Mouse (Mus musculus): ENCODE results near the gene Tekt3. TPM values are rescaled to one million over a fixed set of nuclear protein-coding genes. Genes with fewer than 3 reads are reported as not detected.

Gene Tekt3
- polyA plus RNA-seq, 1 experiment = not detected

GRCm38 (mm10) chr11:63028131-63028530 lies 33.3 kb upstream of the Tekt3 start:
- no peaks in the 10 kb centered on the region for H3K4me1 ChIP-seq (ENCODE audit: control insufficient read depth, insufficient read depth, low read length)
- H3K4me3 ChIP-seq (ENCODE audit: insufficient read depth, low read length) = no peak overlapping the region
- no peak for TF ChIP-seq POLR2A (IDR thresholded peaks at IDR 0.05; ENCODE audit: low read depth, low read length)
- TF ChIP-seq CTCF (IDR thresholded peaks at IDR 0.05; ENCODE audit: borderline replicate concordance, insufficient read depth, low read length) = no peak
- no peak overlapping the region for H3K27ac ChIP-seq (ENCODE audit: insufficient read depth, low read length)

DNA sequence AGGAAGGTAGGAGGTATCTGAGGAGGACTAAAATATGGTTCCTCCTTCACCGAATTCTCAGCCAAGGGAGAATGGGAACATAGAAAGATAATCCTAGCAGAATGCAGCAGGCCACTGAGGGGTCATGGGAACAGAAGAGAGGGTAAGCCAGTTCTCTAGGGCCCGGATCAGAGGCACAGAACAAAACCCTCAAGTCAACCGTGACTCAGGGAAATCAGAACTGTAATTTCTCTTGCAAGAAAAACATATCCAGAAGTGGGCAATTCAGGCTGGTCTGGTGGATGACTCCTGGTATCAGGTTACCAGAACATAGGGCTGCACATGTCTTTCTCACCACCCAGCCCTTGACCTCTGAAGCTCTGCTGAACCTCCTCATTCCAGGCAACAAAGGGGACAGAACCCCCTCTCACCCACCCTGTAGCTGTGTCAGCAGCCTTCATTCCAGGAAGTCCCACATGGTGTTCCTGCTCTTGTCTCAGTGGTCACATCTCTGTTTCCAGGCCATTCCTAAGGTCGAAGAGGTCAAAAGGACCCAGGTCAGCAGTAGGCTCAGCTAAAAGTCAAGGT lies 32.2 kb upstream of the Tekt3 start:
- no peak overlapping the region for H3K27ac ChIP-seq (ENCODE audit: insufficient read depth, low read length)
- H3K4me1 ChIP-seq (ENCODE audit: control insufficient read depth, insufficient read depth, low read length) = no peaks in the 10 kb centered on the region
- no peak overlapping the region for H3K4me3 ChIP-seq (ENCODE audit: insufficient read depth, low read length)
- TF ChIP-seq POLR2A (IDR thresholded peaks at IDR 0.05; ENCODE audit: low read depth, low read length) = no peak
- no peak for TF ChIP-seq CTCF (IDR thresholded peaks at IDR 0.05; ENCODE audit: borderline replicate concordance, insufficient read depth, low read length)

- H3K4me3 ChIP-seq (ENCODE audit: insufficient read depth, low read length) = no peak overlapping the region
- TF ChIP-seq CTCF (IDR thresholded peaks at IDR 0.05; ENCODE audit: borderline replicate concordance, insufficient read depth, low read length) (no peak), POLR2A (IDR thresholded peaks at IDR 0.05; ENCODE audit: low read depth, low read length) (no peak)
- H3K4me1 ChIP-seq (ENCODE audit: control insufficient read depth, insufficient read depth, low read length) = no peaks in the 10 kb centered on the region
- H3K27ac ChIP-seq (ENCODE audit: insufficient read depth, low read length) = no peak overlapping the region
Observed at GRCm38 (mm10) chr11:63029721-63030120, 31.7 kb upstream of the Tekt3 start.

DNA sequence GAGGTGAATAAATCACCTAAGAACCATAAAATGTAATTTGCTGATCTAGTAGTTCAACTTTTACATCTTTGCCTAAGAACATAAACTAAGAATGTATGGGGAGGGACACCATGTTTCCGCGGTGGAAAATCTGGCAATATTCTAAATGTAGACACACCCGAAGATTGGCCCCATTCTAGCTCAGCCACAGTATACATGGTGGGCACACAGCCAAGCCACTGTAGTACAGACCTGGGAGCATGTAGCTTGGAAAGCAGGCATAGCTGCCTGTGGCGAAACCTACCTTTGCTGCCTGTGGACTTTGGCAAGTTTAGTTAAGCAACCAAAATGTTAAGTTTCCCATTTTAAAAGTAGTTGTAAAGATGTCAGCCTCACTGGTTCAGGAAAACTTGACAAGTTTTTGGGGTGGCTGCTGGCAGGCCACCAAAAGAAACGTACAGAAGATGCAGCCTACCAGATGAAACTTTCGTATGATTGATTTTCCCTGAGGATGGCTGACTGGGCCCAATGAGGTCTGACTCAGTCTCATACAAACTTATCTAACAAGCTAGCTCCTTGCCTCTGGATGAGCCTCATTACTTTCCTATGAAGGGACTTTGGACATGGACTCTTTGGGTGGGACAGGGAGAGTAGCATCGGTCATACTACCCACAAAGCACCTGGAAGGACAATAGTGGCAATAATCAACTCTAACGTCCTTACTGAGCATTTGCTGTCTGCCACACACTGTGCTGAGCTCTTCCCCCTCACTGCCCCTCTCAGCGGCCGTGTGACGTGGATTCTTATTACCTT lies 25.8 kb upstream of the Tekt3 start:
- H3K27ac ChIP-seq (ENCODE audit: insufficient read depth, low read length) = no peak overlapping the region
- no peak overlapping the region for H3K4me3 ChIP-seq (ENCODE audit: insufficient read depth, low read length)
- no peaks in the 10 kb centered on the region; the same call in 1 of the 2 replicates for H3K4me1 ChIP-seq (ENCODE audit: control insufficient read depth, insufficient read depth, low read length)
- no peak for TF ChIP-seq CTCF (IDR thresholded peaks at IDR 0.05; ENCODE audit: borderline replicate concordance, insufficient read depth, low read length)
- no peak for TF ChIP-seq POLR2A (IDR thresholded peaks at IDR 0.05; ENCODE audit: low read depth, low read length)

GRCm38 (mm10) chr11:63040002-63040661 lies 21.3 kb upstream of the Tekt3 start:
- no peak overlapping the region for H3K4me3 ChIP-seq (ENCODE audit: insufficient read depth, low read length)
- TF ChIP-seq CTCF (IDR thresholded peaks at IDR 0.05; ENCODE audit: borderline replicate concordance, insufficient read depth, low read length) (no peak), POLR2A (IDR thresholded peaks at IDR 0.05; ENCODE audit: low read depth, low read length) (no peak)
- H3K27ac ChIP-seq (ENCODE audit: insufficient read depth, low read length) = no peak overlapping the region
- H3K4me1 ChIP-seq (ENCODE audit: control insufficient read depth, insufficient read depth, low read length) = no peaks in the 10 kb centered on the region; the same call in 1 of the 2 replicates

- TF ChIP-seq POLR2A (IDR thresholded peaks at IDR 0.05; ENCODE audit: low read depth, low read length) = no peak
- no peak for TF ChIP-seq CTCF (IDR thresholded peaks at IDR 0.05; ENCODE audit: borderline replicate concordance, insufficient read depth, low read length)
- Histone ChIP-seq H3K4me3 (ENCODE audit: insufficient read depth, low read length) (no peak overlapping the region), H3K27ac (ENCODE audit: insufficient read depth, low read length) (no peak overlapping the region), H3K4me1 (ENCODE audit: control insufficient read depth, insufficient read depth, low read length) (no peaks in the 10 kb centered on the region)
Observed at GRCm38 (mm10) chr11:63045771-63046170, 15.7 kb upstream of the Tekt3 start.

DNA sequence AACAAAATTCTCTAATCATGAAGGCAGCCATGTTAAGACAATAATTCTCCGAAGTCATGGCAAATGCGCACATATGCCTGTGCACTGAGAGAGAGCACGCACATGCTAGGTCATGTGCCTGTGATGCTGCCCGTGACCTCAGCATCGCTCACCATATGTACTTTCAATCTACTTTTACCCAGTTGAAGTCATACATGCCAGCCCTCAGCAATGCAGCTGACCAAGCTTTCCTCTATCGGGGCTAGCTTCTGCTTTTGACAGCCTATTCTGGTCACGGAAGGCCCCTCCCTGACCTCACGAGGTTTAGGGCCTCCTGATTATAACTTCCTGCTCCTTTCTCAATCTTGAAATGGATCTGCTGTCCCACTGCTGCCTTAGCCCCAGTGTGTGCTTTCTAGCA lies 15.1 kb upstream of the Tekt3 start:
- H3K4me3 ChIP-seq (ENCODE audit: insufficient read depth, low read length) = no peak overlapping the region
- no peak overlapping the region for H3K27ac ChIP-seq (ENCODE audit: insufficient read depth, low read length)
- H3K4me1 ChIP-seq (ENCODE audit: control insufficient read depth, insufficient read depth, low read length) = no peaks in the 10 kb centered on the region
- TF ChIP-seq CTCF (IDR thresholded peaks at IDR 0.05; ENCODE audit: borderline replicate concordance, insufficient read depth, low read length) = no peak
- TF ChIP-seq POLR2A (IDR thresholded peaks at IDR 0.05; ENCODE audit: low read depth, low read length) = no peak

DNA sequence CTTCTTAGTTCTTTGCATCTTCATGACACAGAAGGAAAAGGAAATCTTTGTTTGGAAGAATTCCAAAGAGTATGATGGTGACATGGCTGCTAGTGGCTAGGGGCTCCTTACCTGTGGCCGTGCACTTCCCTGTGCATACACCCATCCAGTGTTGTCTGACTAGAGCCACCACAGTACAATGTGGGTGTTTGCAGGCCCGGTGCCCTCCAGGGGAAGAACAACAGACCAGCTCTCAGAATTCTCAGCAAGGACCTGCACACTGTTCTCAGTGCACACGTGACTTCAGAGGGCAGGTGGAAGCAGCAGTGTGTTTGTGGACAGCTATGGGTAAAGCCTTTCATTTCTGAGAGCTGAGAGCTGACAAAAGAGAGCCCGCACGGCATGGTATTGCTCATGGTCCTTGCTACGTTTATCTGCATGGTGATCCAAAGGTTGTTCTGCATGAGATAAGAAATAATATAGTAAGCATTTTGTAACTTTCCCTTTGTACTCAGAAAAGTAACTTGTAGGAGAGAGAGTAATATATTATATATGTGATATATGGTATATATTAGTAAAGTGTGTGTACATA lies 11.0 kb upstream of the Tekt3 start:
- TF ChIP-seq CTCF (IDR thresholded peaks at IDR 0.05; ENCODE audit: borderline replicate concordance, insufficient read depth, low read length) (no peak), POLR2A (IDR thresholded peaks at IDR 0.05; ENCODE audit: low read depth, low read length) (no peak)

GRCm38 (mm10) chr11:63051041-63051440 lies 10.4 kb upstream of the Tekt3 start:
- TF ChIP-seq CTCF (IDR thresholded peaks at IDR 0.05; ENCODE audit: borderline replicate concordance, insufficient read depth, low read length) (no peak), POLR2A (IDR thresholded peaks at IDR 0.05; ENCODE audit: low read depth, low read length) (no peak)
- Histone ChIP-seq H3K27ac (ENCODE audit: insufficient read depth, low read length) (no peak overlapping the region), H3K4me1 (ENCODE audit: control insufficient read depth, insufficient read depth, low read length) (no peaks in the 10 kb centered on the region), H3K4me3 (ENCODE audit: insufficient read depth, low read length) (no peak overlapping the region)

More for the DNA sequence above, 11.0 kb upstream of the Tekt3 start:
- Histone ChIP-seq H3K4me3 (ENCODE audit: insufficient read depth, low read length) (no peak overlapping the region), H3K4me1 (ENCODE audit: control insufficient read depth, insufficient read depth, low read length) (no peaks in the 10 kb centered on the region), H3K27ac (ENCODE audit: insufficient read depth, low read length) (no peak overlapping the region)

All from embryonic fibroblast, embryonic 13.5 days (primary cell).